Mouse (Mus musculus) T-helper 2 cell (primary cell): ENCODE results near the gene Manba.

Experiments used
- in situ Hi-C: fragments of 300-600 bp; cut with MboI, MseI; formaldehyde crosslinking; loops from one replicate; pipeline ENCODE4 v1.15.1; 2025; ENCODE audit warnings: high pct_unique_total_duplicates

The Manba gene

DNA sequence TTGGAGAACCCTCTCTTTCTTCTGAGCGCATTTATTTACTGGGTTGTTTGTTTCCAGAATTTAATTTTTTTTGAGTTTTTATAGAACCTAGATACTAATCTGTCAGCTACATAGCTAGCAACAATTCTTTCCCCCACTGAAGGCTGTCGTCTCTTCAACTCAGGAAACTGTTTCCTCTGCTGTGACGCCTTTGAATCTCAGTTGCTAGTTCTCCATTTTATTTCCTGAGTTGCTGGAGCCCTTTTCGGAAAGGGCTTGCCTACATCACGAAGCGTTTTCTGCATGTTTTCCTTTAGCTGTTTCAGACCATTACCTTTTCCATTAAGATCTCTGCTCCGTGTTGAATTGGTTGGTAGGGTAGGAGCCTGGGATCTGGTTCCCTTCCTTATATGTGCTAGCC, 131.3 kb downstream of the Manba start:
- in situ Hi-C loops = loop anchor here (10.0 kb wide), 1 partner anchor 1862 kb away; no protein-coding TSS in a partner anchor
